Mouse (Mus musculus): ENCODE results near the gene Fam198b.

Gene Fam198b

DNA sequence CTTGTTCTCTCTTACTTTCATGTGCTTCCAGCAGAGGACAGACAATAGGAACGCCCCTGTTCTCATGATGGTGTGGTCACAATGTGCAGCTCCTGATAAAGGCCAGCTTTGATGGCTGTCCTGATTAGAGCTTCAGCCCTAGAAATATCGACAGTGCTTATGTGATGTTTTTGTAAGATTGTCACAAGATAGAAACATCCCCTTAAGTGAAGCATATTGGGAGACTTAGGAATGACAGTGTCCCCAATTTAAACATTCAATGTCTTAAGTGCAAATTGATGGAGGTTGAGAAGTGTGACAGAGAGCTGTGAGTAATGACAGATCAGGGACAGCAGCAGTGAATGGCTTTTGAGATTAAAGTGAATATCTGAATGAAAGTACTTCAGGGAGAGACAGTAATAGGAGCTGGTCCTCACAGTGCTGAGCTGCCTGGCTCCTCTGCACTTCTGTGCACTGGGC is 99.7 kb downstream of the Fam198b start:
- no peak for DNase-seq (ENCODE audit: low spot score in 2 of 2)

DNA sequence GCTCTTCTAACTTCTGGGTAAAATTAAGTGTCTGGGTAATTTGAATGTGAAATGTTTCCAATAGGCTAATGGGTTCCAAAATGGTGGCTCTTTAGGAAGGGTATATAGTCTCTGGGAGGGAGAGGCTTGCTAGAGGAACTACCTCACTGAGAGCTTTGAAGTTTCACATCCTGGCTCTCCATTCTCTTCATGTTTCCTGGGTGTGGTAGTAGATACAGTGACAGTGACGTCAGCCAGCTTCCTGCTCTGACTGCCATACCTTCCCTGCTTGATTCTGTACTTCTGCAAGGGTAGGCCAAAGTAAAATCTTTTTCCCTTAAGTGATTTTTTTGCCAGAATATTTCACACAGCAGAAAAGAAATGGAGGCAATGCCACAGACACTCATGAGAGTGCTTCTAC is 100.2 kb downstream of the Fam198b start:
- no peak for DNase-seq (ENCODE audit: low spot score in 2 of 2)

DNA sequence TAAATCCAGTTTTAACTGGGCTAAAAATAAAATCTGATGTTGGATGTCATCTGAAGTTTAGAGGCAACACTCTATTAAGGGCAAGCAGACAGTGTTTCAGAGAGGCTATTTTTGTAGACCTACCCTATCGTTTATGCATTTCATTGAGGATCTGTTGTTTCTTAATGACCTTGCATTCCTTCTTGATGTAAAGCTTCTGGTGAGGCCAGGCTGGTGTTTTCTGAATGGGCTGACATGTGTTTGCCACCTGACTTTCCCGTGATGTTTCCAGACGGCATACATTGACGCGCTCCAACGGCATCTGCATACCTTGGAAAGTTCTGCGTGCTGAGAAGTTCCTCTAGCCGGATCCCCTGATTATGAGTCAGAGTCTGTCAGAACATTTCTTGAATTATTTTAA is 104.9 kb downstream of the Fam198b start:
- no peak for DNase-seq (ENCODE audit: low spot score in 2 of 2)

DNA sequence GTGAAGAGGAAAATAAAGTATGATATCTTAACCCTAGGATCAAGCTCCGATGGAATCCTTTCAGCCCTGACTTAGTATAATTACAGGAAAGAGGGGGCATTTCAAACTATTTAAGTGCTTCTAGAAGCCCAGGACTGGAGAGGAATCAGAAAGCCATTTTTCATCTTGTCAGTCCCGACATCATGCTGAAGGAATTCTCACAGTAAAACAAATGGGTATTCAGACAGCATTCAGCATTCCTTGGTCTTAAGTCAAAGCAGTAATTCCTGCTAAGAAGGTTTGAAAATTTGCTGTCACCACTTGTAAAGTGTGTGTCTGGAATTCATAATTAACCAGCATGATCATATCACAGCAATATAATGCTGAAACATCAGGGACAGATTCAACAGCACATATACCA is 105.6 kb downstream of the Fam198b start:
- no peak for DNase-seq (ENCODE audit: low spot score in 2 of 2)

DNA sequence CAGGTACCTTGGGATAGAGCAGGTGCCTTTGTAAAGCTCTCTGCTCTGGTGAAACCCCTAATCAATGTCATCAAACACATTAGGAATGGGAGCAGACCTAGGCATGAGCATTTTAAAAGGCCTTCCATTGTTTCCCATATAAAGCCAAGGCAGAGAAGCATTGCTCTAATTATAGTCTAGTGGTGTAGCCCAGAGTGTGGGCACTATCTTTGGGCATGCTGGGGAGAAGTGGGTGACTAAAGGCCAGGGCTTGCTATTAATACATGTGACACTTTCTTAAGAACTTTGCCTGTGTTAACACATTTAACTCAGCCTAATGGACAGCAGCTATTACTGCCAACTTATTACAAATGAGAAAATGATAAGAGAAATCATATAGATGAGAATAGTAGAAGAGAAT is 106.1 kb downstream of the Fam198b start:
- DNase-seq (ENCODE audit: low spot score in 2 of 2) = no peak

DNA sequence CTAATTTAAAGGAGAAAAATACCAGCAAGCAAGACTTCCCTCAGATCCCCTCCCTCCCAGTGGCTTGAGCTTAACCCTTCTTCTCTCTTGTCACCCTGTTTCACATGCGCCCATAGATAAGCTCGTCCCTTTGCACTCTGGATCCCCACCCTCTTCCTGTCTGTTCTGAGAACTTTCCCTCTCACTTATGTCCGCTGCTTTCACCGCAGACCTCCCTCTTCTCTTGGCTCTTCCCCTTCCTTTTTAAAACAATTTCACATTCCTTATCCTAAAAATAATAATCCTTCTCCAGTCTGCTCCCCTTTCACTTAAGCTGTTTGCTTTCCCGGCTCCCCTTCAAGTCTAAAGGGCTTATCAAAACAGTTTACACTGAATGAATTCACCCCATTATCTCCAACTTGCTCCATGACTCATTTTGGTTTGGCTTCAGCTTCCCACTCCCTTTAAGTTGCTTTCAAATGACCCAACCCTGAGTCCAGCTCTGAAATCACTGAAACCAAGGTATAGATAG is 109.8 kb downstream of the Fam198b start:
- no peak for DNase-seq (ENCODE audit: low spot score in 2 of 2)

DNA sequence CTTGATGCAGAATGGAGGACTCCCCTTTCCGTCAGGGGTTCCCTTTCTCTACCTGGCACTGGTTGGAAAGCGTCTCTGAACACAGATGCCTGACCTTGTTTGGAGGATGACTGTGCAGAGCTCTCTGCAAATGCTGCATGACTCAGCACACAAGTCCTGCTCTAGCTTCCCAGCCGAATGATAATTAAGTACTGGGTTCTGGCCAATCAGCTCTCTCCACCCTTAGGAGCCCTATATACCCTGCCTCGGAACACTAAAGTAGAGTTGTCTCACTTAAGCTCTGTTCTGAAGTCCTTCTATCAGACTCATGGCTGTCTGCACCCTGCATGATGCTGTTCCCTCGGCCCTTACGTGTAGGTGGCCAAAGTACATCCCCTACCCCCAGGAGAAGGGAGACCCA is 111.4 kb downstream of the Fam198b start:
- DNase-seq (ENCODE audit: low spot score in 2 of 2) = no peak
